Mouse (Mus musculus) heart, postnatal 25 days (tissue): ENCODE data around the gene Emc10. TPM values are rescaled to one million over a fixed set of nuclear protein-coding genes. Genes with fewer than 3 reads are reported as not detected.

ENCODE experiments used
- DNase-seq: peaks from one replicate; pipeline ENCODE4 v3.0.0; 2022; ENCODE audit warnings: low spot score
- intact Hi-C: fragments of 180-260 bp; cut with DNase I; formaldehyde crosslinking; loops from one replicate; pipeline ENCODE4 v1.15.1; 2025
- total RNA-seq, 2 experiments: library from RNA; stranded (reverse); gene quantifications; 2 replicates each; pipeline ENCODE4 v1.2.3; 2021

Gene Emc10
- total RNA-seq, 2 experiments from 2014 or later: 96.9 to 99.6 TPM

DNA sequence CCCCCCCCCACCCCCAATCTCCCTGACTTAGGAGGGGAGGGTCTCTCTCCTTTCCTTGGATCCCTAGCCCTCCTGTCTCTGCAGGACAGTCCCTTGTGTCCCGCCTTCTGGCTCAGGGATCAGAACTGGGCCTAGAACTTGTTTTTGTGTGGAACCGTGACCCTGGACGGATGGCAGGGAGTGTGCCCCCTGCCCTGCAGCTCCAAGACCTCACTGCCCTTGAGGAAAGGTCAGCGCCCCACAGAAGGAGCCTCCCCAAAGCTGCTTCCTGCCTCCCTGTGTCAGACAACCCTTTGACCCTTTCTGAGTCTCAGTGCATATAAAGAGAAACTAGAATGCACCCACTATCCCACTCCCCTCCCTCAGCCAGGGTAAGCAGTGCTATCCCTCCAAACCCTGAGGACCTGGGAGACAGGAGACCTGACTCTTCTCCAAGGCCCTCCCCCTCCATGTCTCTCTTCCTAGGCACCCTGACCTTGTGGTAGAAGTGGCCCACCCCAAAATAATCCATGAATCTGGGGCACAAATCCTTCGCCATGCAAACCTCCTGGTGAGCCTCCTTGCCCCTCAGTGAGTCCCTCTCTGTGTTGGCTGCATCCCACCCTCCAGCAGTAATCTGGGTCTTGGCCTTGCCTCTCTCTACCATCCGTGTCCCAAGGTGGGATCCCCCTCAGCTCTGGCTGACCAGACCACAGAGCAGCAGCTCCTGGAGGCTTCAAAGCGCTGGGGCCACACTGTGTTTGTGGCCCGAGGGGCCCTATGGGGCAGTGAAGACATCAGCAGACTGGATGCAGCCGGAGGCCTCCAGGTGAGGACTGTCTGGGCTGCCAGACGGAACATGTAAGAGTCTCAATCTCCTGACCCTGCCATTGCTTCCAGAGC, 30.1 kb downstream of the Emc10 start:
- DNase-seq: no peak
- intact Hi-C loops: no loop called here

DNA sequence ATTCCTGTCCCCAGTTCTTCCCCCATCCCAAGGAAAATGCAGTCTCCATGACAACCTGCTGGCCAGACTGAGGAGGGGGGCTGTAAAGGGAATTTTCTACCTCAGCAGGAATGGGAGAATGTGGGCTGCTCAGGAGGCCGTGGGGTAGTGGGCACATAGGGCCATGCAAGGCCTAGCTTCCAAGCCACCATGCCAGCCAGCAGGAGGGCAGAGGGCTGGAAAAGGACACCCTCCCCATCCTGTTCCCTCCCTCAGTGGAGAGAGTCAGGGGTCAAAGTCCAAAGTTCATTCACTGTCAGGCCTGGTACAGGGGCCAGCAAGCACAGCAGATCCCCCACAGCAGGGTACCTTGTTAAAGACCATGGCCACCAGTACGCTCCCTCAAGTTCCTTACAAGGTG, 31.2 kb downstream of the Emc10 start, which contains the start of gene Aspdh:
TSS of gene Aspdh (plus strand) at position 281 of the 400 bp plus-strand sequence.
- intact Hi-C loops: no loop called here
- no peak for DNase-seq

DNA sequence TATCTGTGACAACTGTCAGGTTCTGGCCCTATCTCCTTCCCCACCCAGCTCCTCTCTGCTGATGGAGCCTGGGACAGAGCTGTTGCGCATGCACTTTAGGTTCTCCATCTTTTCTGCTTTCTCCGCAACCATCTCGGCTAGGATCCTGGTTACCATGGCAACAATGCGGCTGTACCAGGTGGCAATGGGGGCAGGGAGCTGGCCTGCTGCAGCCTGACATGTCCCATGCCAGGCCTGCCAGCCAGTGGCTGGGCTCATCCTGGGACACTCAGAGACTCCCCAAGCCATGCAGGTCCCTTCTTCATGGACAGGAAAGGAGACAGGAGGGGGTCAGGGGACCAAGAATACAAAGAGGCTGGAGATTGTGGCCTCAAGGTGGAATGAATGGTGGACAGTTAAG, 31.8 kb downstream of the Emc10 start:
- intact Hi-C loops: no loop called here
- DNase-seq: no peak

DNA sequence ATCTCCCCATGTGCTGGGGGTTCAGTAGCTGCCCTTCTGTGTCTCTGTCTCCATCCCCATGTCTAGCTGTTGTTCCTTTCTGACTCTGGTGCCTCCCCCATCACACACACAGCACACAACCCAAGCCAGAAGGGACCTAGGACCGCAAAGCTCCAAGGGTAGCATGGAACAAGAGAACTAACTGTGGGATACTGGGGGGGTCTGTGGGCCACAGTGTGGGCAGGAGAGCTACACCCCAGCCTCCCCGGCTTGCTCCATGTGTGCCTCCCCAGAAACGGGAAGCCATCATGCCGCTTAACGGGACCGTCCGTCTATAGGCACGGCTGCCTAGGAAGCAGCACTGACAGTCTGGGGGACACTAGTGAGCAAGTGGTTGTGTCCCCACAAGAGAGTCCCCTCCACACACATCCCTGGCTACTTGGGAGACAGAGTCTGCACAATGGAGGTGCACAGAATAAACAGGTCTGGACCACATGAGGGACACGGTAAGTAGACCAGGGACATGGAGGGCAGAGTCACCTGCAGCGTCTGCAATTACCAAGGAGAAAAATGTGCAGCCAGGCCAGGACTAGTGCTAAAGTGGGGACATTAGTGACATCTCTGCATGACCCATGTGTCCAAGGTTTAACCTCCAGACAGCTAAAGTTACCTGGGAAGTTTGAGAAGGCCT, 32.6 kb downstream of the Emc10 start:
- intact Hi-C loops: no loop called here
- DNase-seq: no peak

DNA sequence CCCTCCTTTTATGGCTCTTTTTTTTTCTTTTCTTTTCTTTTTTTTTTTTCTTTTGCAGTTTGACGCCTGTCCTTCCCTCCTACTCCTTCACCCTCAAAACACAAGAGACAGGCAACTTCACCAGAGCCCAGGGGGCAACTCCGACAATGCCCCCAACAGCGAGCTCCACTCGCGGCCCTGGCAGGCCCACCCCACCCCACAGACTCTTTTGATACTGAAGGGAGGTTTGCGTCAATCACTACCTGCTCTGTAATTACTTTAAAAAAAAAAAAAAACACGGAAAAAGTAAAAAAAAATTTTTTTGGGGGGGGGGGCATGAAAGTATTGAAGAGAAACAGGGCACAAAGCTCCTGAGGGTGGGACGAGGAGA, 33.3 kb downstream of the Emc10 start:
- intact Hi-C loops: no loop called here
- DNase-seq: no peak

DNA sequence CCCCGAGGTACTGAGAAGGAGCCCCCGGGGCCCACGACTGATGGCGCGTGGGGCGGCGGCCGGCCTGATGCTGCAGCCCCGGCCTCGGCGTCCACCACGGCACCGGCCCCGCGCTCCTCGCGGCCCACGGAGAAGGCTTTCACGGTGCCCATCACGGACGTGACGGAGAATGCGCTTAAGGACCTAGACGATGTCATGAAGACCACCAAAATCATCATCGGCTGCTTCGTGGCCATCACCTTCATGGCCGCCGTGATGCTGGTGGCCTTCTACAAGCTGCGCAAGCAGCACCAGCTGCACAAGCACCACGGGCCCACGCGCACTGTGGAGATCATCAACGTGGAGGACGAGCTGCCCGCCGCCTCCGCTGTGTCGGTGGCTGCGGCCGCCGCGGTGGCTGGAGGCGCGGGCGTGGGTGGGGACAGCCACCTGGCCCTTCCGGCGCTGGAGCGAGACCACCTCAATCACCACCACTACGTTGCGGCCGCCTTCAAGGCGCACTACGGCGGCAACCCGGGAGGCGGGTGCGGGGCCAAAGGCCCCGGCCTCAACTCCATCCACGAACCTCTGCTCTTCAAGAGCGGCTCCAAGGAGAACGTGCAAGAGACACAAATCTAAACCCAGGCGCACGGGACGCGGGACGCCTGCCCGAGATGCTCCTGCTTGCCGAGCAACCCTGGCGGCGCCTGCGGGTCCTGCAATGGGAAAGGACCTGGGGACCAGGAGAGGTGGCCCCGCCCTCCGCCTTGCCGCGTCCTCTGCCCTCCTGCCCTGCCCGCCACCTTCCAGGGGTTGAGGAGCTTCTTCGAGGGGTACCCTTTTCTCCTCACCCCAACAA, 33.9 kb downstream of the Emc10 start:
- intact Hi-C loops: no loop called here
- no peak for DNase-seq

DNA sequence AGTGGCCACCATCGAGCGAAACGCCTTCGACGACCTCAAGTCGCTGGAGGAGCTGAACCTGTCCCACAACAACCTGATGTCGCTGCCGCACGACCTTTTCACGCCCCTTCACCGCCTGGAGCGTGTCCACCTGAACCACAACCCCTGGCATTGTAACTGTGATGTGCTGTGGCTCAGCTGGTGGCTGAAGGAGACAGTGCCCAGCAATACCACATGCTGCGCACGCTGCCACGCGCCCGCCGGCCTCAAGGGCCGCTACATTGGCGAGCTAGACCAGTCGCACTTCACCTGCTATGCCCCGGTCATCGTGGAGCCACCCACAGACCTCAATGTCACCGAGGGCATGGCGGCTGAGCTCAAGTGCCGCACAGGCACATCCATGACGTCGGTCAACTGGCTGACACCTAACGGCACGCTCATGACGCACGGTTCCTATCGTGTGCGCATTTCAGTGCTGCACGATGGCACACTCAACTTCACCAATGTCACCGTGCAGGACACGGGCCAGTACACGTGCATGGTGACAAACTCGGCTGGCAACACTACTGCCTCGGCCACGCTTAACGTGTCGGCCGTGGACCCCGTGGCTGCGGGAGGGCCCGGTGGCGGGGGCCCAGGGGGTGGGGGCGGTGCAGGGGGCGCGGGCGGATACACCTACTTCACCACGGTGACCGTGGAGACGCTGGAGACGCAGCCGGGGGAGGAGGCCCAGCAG, 34.7 kb downstream of the Emc10 start:
- DNase-seq: no peak
- intact Hi-C loops: no loop called here

DNA sequence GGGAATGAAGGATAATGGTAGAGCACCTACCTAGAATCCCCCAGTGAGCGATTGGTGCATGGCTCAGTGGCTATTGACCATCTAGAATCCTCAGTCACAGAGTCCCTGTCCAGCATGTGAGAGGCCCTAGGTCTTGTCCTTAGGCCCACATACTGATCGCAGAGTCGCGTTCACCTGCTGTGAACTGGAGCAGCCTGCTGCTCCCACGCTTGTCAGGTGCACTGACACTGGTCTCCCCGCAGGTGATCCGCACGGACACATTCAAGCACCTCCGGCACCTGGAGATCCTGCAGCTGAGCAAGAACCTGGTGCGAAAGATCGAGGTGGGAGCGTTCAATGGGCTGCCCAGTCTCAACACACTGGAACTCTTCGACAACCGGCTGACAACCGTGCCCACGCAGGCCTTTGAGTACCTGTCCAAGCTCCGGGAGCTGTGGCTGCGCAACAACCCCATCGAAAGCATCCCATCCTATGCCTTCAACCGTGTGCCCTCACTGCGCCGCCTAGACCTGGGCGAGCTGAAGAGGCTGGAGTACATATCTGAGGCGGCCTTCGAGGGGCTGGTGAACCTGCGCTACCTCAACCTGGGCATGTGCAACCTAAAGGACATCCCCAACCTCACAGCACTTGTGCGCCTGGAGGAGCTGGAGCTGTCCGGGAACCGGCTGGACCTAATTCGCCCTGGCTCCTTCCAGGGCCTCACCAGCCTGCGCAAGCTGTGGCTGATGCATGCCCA, 35.4 kb downstream of the Emc10 start:
- intact Hi-C loops: no loop called here
- DNase-seq: no peak

DNA sequence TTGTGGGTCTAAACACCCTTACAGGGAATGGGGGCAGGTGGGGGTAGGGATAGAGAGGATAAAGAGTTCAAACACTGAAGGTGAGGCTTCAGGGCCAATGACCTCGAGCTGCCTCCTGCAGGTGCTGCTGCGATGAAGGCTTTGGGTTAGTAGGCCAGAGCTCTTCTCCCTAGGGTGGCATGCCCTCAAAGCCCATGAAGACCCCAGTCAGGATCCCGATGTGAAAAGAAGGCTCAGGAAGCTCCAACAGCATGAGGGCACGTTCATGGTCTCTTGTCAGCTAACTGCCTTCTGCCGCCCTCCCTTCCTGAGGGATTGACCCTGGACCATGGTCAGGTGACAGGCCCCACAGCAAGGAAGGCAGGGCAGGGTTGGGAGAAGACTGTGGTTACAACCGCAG, 36.3 kb downstream of the Emc10 start:
- no peak for DNase-seq
- intact Hi-C loops: no loop called here

DNA sequence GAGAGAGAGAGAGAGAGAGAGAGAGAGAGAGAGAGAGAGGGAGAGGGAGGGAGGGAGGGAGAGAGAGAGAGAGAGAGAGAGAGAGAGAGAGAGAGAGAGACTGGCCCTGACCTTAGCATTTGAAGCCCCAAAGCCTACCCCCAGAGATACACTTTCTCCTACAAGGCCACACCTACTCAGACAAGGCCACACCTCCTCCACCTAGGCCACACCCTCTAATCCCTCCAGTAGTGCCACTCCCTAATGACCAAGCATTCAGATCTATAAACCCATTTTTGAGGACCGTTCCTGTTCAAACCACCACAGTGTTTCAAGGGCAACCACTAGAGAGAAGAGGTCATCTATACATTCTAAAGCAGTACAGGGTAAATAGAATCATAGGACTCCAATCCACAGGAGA, 40.0 kb downstream of the Emc10 start:
- intact Hi-C loops: no loop called here
- DNase-seq: no peak

DNA sequence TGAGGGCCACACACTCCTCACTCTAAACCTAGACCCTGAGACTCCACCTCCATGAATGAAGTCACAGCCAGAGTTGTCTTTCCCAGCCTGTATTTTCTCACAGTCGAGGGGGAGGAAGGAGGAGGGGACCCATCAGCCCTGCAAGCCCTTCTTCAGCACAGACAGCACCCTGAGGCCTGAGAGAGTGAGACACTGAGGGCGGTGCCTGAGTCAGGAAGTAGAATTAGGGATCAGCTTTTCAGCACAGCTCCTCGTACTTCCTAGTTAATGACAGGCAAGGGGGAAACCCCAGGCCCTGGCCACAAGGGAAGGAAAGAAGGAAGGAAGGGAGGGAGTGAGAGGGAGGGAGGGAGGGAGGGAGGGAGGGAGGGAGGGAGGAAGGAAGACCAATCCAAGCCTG, 43.1 kb downstream of the Emc10 start:
- DNase-seq: no peak
- intact Hi-C loops: no loop called here

DNA sequence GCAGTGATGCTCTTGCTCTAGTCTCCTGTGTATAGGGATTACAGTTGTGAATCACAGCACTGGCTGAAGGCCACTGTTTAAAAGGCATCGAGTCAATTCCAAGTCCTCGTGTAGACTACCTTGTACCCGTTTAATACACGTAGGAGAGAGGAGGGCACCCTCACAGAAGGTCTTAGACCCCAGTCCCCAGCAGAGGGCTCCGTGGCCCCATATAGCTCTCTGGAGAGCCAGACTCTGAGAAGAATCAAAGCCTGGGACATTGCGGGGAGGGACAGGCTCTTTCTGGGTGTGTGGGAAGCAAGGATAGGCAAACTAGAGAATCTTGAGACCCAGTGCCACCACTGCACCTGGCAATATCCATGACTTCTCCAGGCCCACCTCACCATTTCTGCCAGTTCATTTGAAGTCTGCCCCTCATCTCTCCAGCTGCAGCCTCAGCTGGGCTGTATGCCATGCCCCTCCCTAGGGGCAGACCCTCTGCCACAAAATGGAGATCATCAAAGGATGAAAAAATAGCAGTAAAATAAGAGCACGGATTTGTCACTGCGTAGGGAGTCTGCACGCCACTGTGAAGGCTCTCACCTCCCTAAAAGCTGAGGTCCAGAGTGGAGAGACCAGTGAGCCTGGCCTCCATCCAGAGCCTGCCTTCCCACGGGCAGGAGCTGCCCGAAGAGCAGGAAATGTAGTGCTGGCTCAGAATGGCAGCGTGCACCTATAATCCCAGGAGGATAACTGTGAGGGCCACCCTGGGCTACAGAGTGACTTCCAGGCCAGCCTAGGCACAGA, 50.1 kb downstream of the Emc10 start:
- no peak for DNase-seq
- intact Hi-C loops: loop anchor here (2.0 kb wide), 1 partner anchor 33 kb away; no protein-coding TSS in a partner anchor

DNA sequence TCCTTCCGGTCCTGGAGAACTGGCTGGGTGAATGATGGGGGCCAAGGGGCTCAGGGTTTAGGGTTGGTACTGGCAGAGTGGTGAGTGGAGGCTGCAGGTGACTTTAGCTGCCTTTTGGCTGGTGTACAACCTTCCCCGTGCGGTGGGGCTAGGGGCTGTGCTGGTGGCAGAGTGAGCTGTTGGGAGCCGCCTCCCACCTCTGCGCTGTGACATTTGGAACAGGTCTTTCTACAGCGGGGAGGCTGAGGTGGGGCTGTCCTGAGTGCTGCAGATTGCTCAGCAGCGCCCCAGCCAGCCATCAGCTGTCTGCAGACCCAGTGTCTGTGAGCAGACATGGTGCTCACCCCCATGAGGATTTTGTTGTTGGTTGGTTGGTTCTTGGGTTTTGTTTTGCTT, 50.8 kb downstream of the Emc10 start:
- intact Hi-C loops: no loop called here
- DNase-seq: no peak

DNA sequence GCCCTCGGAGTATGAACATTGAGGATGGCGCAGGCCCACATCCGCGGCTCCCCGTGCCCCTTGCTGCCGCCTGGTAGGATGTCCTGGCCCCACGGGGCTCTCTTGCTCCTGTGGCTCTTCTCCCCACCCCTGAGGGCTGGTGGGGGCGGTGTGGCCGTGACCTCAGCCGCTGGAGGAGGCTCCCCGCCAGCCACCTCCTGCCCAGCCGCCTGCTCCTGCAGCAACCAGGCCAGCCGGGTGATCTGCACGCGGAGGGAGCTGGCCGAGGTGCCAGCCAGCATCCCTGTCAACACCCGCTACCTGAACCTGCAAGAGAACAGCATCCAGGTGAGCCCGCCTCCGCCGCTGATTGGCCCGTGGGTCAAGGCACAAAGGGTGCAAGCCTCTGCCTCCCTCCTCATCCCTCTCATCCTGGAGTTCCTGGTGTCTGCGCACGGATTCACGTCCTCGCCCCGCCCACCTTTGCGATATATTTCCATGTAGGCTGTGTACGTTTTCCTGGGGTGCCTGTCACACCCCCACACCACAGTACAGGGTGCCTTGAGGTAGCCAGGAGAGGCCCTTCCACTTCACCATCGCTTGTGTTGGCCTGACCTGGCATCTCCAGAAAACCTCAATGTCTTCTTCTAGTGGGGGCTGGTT, 51.3 kb downstream of the Emc10 start:
- DNase-seq: no peak
- intact Hi-C loops: no loop called here

DNA sequence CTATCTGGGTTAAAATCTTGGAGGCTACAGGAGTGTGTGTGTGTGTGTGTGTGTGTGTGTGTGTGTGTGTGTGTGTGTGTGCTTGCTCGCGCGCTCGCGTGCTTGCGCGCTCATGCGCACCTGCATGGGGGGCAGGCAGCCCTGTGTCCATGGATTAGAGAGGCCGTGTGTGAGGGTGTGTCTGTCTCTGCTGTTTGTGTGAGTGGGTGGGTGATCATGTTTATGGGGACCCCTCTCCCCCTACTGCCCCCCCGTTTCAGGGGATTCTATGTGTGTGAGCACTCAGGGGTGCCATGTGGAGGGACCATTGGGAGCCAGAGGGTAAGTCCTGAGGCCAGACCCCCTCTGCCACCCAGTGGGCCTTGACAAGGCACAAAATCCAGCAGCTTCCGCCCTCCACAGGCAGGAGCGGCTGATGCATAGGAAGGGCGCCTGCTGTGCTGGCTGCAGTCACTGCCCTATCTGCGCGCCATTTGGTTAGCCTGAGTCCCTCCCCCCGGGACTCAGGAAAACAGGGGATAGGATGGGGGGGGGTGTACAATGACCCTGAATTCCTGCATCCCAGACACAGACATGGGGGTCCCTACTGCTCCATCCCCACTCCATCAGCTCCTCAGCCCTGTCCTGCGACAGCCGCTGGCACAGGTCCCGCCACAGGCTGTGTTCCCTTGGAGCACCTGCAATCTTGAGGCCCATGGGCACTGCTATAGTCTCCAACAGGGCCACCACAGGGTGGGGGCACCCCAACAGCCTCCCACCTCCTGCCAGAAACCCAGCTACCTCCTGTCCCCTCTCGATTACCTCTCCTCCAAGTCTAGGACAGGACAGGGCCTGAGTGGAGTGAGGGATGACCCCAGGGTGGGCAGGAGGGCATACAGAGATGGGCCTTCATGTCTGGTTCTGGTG, 52.8 kb downstream of the Emc10 start:
- DNase-seq: no peak
- intact Hi-C loops: no loop called here

DNA sequence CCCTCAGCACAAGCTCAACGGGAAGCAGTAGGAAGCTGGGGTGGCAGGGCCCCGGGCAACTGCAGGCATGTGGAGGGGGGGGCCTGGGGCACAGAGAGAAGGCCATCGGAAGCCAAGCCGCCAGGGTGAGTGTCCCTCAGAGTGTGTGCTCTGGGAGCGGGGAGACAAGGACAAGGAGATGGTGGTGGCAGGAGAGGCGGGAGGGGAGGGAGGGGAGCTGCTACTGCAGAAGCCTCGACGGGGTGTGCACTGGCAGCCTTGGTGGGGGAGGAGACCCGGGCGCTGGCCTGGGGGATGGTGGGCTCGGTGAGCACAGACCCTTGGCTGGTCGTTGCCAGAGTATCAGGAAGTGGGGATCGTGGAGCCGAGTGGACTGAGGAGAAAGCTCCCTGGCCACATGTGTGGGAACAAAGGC, 53.9 kb downstream of the Emc10 start:
- intact Hi-C loops: no loop called here
- DNase-seq: no peak

DNA sequence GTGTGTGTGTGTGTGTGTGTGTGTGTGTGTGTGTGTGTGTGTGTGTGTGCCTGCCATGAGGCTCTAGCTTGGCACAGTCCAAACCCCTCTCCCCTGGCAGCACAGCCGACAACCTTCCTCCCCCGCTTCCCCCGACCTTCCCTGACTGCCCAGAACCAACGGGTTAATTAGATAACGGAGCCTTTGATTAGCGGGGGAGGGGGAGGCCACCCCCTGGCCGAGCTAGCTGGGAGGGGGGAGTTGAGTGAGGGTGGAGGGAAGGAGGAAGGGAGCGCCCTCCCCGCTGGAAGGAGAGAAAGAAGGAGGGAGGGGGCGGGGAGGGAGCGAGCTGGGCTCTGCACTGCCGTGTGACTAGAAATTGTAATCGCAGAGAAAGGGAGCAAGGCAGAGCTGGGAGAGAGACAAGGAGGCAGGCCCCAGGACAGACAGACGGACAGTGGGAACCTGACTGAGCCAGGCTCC, 54.6 kb downstream of the Emc10 start:
- intact Hi-C loops: no loop called here
- DNase-seq: no peak
